Mouse (Mus musculus) left cerebral cortex, adult 2 months (tissue): Measurements from ENCODE around the gene Prr32. TPM values are rescaled to one million over a fixed set of nuclear protein-coding genes. Genes with fewer than 3 reads are reported as not detected.

Experiments used
- DNase-seq, 2 experiments: peaks; one replicate each; pipeline ENCODE4 v3.0.0; 2021 to 2022; ENCODE audit warnings: low spot score in 2 of 2, mixed read lengths in 1 of 2; ENCODE audit errors: extremely low spot score in 1 of 2
- H3K27ac ChIP-seq: fragments of 200-600 bp; 2 replicates; pipeline ENCODE4 v1.8.1; 2022
- H3K4me3 ChIP-seq: fragments of 200-600 bp; 2 replicates; pipeline ENCODE4 v1.8.1; 2022
- CTCF ChIP-seq: fragments of 200-600 bp; IDR thresholded peaks from 2 replicates; pipeline ENCODE4 v1.8.1; 2022; ENCODE audit warnings: antibody characterized with exemption, mild to moderate bottlenecking, moderate library complexity
- intact Hi-C: fragments of 180-260 bp; cut with DNase I; formaldehyde crosslinking; loops from one replicate; pipeline ENCODE4 v1.15.1; 2025
- long read RNA-seq, 2 experiments: library from polyadenylated mRNA; stranded (forward); transcript quantifications; one replicate each; pipeline ENCODE4 v2.0.0; 2021; ENCODE audit warnings: borderline mapping rate in 2 of 2
- total RNA-seq, 2 experiments: library from RNA; stranded (reverse); gene quantifications; 2 replicates each; pipeline ENCODE4 v1.2.3; 2021

Gene Prr32
- total RNA-seq: not detected
- long read RNA-seq, experiment 1: 0 reads
- long read RNA-seq, experiment 2: 0 reads

DNA sequence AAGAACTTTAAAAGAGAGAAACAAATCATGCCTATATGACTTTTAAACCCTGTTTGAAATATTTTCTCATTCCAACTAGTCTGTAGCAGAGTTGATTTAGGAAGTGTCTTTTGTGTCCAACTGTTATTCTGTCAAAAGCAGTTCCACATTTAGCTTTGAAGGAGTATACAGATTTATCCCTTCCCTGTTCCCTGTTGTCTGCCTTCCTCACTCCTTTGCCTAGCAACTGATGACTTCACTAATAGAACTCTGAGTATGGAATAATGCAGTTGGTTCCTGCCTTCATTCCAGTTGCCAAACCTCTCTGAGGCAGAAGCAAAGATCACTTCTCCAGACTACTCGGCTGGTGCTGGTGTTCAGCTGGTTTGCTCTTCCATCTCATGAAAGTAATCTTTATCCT lies at the start of gene Prr32:
Gene Prr32 (plus strand): TSS at position 301 of the 400 bp plus-strand sequence.
- intact Hi-C loops: no loop called here
- no peak for DNase-seq
- TF ChIP-seq CTCF: no peak
- Histone ChIP-seq H3K27ac (no peak within 1 kb of the TSS), H3K4me3 (no peak within 1 kb of the TSS)
